Mouse (Mus musculus) urinary bladder, postnatal 14 days (tissue): ENCODE results near the gene Utp6.
"Not testable (repeated sequence)": the region's sequence is repeated elsewhere in the genome, so short reads cannot be mapped to it uniquely, and the experiment has no call there.

Experiments
- DNase-seq: peaks from one replicate; pipeline ENCODE4 v3.0.0; 2021; ENCODE audit warnings: low spot score

Utp6 gene

DNA sequence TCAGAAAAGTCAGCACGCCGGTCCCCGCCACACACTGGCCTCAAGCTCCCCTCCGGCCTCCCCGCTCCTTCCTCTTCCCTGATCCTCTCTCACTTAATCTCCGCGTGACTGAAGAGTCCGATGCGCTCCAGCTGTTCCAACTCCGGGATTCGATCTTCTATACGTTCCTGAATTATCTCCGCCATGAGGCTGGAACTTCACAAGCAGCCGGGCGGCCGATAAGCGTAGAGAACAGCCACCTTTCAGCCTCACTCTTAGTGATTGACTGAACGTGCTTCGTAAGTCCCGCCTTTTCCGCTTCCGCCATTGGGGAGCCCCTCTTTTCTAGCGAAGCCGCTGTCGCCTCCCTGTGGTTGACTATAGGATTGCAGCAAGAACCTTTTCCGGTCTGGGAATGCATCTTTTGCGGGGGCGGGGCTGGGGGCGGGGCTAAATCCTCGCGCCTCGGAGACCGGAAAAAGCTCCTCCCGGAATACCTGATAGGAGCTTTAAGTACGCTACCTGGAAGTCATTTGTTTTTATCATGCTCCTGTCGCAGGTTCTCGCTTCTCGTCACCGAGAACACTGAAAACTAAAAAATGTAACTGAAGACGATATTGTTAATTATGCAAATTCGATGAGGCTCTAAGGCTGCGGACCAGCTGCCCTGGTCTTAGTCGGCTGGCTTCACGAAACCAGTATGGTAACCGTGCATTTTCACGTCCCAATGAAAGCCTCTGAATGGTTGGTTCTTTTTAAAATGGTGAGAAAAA is at the start of gene Utp6:
Gene Utp6, minus strand, starts transcription at position 266 of the 752 bp plus-strand sequence.
- DNase-seq: peak; percentile 100

DNA sequence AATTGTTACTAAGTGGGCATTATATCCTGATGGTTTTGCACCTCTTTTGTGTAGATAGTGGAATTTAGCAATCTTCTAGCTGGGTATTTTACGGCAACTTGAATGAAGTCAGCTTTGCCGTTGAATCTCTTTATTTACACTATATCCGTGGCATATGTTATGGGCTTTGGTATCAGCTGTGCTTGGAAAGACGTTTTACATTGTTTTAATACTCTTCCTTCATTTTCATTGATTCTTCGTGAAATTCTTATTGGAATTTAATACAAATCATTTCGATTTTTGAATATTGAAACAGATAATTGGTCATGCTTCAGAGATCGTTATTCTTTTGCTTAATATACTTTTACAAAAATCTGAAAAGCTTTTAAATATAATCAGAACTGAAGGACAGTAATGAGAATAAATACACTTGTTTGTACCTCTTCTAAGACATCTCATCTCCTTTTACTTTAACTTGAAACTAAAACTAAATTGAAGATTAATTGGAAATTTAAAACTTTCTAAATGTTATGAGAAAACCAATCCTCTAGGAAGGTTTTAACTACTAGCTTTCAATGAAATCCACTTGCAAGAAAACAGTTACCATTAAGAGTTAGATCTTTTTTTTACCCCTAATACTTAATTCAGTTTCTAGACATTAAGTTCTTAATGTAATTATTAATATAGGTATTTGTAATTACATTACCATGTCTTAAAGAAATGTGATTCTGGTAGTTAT is 32.2 kb upstream of the Utp6 start:
- no peak for DNase-seq

DNA sequence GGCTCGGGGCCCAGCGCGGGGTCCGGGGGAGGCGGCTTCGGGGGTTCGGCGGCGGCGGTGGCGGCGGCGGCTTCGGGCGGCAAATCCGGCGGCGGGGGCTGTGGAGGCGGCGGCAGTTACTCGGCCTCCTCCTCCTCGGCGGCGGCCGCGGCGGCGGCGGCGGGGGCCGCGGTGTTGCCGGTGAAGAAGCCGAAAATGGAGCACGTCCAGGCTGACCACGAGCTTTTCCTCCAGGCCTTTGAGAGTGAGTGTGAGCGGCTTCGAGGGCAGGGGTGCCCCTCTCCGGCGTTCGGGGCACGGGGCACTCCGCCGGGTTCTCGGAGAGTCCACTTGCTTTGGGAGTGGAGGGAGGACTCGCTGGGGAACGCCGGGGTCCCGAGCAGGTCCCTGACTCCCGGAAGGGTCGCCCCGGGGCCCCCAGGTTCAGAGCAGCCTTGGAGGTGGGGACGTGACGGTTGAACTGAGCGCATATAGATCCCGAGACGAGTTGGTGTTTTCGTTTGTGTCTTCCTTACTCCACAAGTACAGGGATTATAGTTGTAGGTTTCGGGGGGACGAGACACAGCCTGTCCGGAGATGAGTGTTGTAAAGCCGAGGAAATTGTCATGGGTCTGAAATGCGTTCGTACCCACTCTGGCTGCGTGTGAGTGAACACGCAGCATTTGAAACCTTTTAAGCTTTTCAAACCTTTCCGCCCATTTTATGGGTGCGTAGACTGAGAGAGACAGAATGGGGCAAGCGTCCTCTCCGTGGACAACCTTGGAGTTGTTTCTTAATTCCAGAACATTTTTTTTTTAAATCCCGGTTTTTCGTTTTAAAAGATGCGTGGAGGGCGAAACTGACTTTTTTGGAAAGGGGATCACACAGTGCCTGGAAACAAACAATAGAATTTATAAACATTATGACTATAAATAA is 31.4 kb upstream of the Utp6 start:
- peak; percentile 5 for DNase-seq

DNA sequence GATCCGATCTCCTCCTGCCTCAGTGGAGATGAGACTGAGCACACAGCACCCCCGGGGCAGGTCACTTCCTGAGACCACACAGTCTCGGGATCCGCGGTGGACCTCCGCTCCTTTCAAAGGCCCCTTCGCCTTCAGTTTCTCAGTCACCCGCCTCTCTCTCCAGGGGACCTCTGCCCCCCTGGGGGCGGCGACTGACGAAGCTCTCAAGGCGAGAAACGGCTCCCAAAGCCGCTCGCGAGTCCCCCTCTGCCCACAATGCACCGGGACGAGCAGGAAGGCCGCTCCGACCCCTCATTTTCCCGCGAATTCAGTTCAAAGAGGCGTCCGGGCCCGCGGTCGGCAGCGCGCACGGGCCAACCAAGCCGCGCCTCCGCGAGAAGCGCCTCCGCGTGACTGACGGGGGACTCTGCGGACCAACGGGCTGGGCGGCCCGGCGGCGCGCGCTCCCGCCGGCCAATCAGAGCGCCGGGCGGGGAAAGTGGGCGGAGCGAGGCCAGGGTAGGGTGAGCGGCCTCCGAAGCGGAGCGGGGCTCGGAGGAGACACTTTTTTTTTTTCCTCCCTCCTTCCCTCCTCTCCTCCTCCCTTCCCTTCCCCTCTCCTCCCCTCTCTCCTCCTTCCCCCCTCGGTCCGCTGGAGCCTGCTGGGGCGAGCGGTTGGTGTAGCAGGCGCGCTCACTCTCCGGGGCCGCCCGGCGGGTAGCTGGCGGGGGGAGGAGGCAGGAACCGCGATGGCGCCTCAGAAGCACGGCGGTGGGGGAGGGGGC is 30.6 kb upstream of the Utp6 start, which contains the start of gene Suz12:
Gene Suz12, plus strand, starts transcription at position 515 of the 764 bp plus-strand sequence.
- DNase-seq: peak; percentile 95

DNA sequence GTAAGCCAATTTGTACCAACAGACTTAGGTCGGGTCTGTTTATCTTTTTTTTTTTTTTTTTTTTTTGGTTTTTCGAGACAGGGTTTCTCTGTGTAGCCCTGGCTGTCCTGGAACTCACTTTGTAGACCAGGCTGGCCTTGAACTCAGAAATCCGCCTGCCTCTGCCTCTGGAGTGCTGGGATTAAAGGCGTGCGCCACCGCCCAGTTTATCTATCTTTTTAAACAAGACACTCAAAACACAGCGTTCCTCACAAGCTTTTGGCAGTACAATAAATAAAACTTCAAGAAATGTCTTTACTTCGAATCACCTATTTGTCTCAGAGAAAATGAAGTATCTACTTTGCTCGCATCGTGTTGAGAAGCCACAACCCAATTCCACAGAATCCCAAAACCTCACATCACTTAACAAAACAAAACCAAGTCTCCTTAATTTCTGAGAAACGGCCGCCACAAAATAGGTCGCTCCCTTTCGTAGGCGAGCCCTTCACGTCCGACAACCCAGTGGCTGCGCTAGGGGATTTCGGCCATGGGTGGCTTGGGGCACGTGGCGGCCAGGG is 29.9 kb upstream of the Utp6 start:
- DNase-seq: no peak

DNA sequence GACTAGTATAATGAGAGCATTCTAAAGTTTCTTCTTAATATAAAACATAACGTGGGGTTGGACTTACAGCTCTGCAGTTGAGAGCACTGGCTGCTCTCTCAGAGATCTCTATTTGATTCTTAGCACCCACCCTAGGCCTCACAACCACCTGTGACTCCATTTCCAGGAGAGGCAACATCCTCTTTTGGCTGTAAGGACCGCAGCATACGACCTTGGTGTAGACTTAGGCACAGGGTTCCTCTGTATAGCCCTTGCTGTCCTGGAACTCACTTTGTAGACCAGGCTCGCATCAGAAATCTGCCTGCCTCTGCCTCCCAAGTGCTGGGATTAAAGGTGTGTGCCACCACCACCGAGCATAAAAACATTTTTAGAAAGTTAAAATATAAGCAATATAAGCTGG is 29.4 kb upstream of the Utp6 start:
- no peak for DNase-seq

DNA sequence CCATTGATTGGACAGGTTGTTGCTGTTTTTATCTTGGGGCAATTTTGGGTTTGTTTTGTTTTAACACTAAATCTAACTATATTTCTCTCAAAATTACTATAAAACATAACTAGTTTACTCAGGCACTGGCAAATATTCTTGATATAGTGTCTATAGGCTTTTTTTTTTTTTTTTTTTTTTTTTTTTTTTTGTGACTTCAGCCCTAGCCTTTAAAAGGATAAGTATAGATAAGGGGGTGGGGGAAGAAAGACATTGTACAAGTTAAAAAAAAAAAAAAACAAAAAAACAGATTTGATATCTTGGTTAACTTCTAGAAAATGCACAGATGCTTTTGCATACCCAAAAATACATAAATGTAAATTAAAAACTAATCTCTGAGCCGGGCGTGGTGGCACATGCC is 27.9 kb upstream of the Utp6 start:
- no peak for DNase-seq

DNA sequence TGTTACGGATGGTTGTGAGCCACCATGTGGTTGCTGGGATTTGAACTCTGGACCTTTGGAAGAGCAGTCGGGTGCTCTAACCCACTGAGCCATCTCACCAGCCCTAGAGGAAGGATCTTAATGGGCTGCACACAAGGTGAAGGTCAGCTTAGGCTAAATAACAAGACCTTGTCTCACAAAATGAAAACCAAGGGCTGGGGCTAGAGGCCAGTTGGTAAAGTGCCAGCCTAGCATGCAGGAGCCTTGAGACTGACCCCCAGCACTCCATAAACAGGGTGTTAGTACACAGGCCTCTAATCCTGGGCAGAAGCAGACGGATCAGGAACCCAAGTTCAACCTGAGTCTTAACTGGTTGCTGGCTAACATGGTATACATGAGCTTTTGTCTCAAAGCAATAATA is 25.7 kb upstream of the Utp6 start:
- DNase-seq: no peak

DNA sequence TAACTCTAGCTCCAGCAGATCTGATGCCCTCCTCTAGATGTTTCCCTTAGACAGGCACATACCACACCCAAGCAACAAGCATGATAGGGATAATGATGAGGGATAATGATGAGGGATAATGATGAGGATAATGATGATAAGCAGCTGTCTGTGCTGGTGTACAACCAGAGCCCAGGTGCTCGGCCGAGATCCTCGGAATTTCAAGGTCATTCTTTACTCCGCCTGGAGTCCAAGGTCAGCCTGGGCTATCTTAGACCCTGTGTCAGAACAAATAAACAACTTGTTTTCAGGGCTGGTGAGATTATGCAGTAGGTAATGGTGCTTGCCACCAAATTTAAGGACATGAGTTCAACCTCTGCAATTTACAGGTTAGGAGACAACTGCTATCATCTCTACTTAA is 24.7 kb upstream of the Utp6 start:
- DNase-seq: no peak

DNA sequence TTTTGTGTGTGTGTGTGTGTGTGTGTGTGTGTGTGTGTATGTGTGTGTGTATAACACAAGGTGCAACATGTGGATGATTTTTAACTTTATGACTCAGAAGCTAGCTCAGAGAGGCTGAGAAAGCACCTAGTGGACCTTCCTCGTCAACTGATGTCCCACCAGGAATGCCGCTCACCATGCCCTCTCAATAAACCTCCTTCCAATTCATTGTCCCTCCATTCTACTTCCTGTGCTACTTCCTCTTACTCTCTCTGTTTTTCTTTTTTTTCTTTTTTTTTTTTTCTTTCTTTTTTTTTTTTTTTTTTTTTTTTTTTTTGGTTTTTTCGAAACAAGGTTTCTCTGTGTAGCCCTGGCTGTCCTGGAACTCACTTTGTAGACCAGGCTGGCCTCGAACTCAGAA is 15.6 kb upstream of the Utp6 start:
- not testable (repeated sequence) for DNase-seq

DNA sequence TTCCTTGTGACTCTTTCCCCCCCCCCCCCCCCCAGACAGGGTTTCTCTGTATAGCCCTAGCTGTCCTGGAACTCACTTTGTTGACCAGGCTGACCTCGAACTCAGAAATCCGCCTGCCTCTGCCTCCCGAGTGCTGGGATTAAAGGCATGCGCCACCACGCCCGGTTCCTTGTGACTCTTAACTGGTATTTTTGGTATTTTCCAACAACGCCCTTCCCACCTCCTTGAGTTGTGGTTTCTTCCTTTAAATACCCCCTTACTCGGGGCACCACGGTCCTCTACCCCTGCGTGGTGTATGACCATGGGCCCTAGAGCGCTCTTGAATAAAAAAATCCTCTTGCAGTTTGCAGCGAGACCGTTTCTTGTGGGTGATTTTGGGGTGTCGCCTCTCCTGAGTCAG is 14.9 kb upstream of the Utp6 start:
- DNase-seq: not testable (repeated sequence)

DNA sequence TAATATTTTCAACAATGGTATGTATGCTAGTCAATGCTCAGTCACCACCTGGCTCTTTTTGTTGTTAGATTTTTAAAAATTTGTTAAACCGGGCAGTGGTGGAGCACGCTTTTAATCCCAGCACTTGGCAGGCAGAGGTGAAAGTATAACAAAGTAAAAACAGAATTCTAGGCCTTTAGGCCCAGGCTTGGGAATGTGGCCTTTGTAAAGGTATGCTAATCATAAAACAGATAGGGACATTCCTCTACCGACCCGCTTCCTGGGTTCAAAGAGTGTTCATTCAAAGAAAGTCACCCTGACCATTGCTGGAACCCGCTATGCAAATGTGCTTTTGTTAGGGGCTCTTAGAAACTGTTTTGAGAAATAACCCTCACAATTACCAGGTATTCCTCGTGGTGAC is 14.5 kb upstream of the Utp6 start:
- not testable (repeated sequence) for DNase-seq

DNA sequence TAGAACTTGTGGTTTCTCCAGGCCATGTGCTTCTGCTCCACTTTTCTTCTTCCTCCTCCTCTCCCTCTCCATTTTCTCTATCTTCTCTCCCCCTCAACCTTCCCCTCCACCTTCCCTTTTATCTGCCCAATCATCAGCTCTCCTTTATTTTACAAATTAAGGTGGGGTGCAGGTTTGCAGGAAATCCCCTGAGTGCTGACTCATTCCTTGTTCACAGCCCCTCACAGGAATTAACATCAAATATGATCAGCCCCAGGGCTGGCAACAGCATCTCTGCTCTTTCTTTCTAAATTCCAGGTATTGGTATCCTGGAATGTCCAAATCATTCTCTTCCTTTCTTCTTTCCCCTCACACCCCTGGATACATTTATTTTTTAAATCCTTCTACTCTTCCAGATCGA is 14.0 kb upstream of the Utp6 start:
- no peak for DNase-seq

DNA sequence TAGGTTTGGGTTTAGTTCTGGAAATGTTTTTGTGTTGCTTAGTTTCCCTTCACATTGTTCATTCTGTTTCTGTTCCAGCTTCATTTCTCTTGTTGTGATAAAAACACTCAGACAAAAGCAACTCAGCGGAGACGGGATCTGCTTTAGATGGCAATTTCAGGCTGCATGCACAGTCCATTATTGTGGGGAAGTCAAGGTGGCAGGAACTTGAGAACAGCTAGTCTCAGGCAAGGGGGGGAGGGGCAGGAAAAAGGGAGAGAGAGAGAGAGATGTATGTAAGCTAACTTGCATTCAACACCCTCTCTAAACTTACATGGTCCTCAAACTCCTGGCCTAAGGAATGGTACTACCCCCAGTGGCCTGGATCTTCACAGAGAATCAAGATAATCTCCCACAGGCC is 13.2 kb upstream of the Utp6 start:
- no peak for DNase-seq

DNA sequence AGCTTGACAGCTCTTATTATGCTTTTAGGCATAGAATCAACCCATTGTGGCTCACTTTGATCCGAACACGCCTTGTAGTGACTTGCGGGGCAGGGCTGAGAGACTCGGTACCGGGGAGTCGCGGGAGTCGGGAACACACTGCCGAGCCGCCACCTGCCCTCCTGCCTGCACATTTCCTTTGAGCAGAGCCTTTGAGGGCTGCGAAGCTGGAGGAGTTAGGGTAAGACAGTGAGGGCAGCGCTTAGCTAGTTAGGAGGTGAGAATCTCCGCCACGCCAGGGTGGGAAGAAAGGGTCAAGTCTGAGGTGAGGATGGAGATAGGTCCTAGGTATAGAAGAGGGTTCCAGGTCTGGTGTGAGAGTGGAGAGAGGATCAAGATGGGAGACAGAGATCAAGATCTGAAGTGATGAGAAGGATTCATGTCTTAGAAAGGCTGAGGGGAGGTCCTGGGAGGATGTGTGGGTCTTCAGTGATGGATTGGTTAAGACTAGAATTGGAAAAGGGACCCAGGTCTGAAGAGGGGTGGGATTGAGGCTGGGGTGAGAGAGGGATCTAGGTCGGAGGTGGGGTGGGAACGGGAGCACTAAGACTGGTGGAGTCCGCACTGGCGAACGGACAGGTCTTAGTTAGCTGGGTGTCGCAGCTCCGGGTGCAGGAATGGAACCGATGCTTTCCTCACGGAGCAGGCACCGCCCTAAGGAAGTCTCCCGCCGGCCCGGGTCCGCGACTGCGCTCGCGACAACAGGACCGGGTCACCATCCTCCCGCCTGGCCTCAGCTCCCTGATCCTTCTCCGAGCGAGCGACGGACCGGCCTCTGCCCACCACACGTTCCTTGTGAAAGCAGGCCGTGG is 11.7 kb upstream of the Utp6 start:
- DNase-seq: no peak

DNA sequence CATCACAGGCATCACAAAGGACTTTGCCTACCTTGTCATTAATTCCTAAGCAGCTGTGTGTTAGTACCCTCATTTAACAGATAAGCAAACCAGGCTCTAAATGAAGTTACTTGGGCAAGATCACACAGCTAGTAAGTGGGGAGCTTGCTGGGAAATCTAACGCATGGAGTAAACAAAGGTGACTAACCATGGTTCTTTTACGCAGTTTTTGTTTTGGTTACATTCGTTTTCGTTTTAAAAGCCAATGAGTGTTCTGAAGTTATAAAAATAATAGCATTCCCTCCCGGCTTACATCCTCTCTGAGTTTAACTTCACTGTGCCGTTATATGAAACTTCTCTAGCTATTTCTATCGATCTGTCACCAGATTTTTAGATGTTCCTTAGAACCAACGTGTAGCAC is 10.9 kb upstream of the Utp6 start:
- no peak for DNase-seq

DNA sequence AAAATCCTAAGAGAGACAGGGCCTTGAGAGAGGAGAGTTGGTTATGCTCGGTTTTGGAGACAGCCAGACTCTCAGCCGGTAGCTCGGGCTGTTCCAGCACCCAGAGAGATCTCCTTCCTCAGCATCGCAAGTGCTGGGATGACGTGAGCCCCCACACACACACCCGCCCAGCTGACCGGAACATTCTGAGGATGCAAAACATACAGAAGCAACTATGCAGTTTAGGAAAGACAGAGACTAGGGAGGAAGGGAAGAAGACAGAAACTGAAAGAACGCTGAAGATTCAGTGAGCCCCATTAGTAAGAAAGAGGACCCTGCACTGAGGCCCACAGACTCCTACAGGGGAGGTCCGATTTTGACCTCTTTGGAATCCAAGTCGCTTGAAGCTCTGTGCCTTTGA is 5.6 kb upstream of the Utp6 start:
- DNase-seq: no peak

DNA sequence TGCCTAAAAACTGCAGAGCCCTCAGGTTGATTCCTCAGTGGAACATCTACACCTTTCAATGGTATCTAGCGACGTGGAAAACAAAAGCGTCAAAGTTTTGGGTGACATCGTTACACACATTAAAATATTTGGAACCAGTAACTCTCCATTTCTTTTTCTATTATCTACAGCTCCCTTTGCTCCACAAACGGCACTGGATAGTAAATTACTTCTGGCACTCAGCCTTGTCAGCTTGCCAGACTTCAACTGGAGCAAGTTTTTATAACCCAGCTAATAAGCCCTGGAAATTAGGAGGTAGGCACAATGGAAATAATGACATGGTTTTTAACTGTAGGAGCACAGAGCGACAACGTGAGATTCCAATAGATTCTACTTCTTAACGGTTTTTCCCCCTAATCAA is 3.7 kb upstream of the Utp6 start:
- peak; percentile 48 for DNase-seq

DNA sequence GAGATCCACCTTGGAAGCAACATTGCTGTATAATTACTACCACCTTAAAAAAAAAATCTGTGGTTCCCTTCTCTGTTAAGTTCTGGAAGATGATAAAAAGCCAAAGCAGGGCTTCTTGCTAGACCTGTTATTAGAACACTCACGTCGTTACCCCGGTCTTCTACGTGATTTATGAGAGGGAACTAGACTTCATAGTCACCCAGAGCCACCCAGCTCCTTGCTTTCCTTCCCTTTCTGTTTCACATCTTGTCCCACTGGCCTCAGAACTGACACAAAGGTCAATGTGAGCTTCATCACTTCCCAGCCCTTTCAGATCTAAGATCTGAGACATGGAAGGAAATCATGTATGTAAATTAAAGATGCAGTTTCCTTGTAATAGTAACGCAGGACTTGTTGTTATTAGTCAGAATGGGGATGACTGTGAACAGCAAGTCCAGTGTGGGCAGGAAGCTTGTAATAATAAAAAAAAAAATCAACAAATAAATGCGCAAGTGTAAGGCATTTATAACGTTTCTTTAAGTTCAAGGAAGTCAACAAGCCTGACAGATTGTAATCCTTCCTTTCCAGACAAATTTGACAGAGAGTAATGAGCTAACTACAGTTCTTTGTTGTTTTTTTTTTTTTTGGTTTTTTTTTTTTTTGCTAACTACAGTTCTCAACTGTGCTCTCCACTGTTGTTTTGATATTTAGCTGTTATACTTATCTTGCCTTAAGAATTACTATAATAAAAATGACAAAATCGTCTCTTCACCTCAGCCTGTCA is 1.2 kb upstream of the Utp6 start:
- DNase-seq: peak; percentile 17

DNA sequence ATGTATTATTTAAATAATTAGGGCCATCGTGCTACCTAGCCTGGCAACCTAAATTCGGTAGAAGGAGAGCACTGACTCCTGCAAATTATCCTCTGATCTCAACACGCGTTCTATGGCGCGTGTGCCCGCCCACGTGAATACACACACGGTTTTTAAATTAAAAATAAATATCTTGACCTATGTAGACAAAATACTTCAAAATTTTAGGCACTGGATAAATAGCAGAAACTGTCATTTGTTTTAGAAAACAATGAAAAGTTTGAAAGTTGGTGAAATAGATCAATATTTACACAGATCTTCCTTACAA is 640 bp upstream of the Utp6 start:
- no peak for DNase-seq
